Mouse (Mus musculus): ENCODE data around the gene Hivep3.

DNA sequence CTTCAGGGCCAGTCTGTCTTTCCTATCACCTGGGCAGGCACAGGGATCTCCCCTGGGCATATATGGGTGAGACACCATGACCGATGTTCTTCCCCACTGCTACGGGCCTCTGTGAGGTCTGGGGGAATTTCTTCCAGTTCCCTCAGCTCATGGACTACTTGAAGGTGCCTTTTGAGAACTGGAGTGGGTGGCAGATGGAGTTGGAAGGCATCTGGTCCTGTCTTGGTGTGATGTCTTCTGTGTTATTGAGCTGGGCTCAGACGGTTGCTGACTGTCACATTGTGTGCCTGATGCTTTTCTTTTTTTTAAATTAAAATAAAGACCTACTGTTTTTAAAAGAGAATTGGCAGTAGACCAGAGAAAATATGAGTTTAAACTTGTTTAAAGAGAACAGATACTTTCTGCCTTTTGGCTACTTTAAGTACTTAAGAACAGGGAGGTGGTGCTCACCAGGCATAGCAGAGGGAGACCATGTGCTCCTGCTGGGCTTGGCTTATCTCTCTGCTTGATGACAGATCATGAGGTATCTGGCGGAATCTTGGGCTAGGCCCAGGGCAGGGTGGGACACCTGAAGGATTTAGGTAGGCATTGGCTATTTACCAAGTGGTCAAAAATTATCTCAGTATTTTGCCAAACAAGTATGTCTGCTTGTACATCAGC lies 26.1 kb downstream of the Hivep3 start:
- TF ChIP-seq CTCF (IDR thresholded peaks at IDR 0.05; ENCODE audit: low read depth, low read length) (no peak), POLR2A (IDR thresholded peaks at IDR 0.05; ENCODE audit: extremely low read depth, insufficient read depth, low read length) (no peak)
